Mouse (Mus musculus): ENCODE measurements around the gene Abca1. TPM values are rescaled to one million over a fixed set of nuclear protein-coding genes. Genes with fewer than 3 reads are reported as not detected.

Gene Abca1
- polyA plus RNA-seq, 1 experiment from 2014 or later: 4.6 TPM

DNA sequence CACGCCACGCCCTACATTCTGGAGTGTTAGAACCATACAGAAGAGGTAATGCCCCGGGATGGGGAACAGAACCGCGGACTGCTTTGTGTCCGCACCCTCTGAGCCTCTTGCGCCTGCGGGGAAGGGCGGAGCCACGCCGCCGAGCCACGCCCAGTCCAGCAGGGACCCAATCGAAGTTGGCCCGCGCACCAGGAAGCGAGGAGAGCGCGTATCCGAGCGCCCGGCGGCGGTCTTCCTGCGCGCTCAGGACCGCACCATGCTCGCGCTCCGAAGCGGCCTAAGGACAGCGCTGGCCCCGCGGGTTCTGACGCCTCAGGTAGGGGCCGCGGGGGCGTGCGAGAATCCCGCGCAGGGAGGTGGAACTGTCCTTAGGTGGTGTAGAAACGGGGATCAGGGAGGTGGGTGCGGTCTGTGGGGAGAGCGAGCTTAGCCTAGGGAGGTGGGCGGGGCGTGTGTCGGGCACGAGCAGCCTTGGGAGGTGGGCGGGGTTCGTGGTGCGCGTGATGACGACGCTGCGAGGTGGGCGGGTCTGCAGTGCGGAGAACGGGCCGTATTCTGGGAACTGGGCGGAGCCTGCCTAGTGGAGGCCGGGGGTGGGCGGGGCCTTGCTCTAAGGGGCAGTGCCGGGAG, 147.8 kb downstream of the Abca1 start, which contains the start of gene Nipsnap3b:
Gene Nipsnap3b (plus strand): TSS at position 149 of the 630 bp plus-strand sequence.
- DNase-seq (ENCODE audit: low spot score): peak; percentile 95

DNA sequence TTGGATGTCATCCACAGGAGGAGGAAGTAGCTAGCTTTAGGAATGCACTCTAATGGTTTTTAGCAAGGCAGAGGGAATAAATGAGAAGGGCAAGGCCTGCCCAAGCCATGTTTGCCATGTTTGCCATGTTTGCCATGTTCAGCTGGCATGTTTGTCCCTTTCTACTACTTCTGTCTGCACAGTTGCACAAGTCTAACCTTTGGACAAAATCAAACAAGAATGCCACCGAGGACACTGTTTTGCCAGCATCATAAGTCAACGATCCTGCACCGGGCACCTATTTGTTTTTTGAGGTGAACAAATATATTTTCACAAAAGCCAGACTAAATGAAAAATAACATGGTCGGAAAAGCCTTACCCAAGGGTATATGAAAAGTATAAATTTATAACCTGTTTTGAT, 149.8 kb downstream of the Abca1 start:
- no peak for DNase-seq (ENCODE audit: low spot score)

- DNase-seq (ENCODE audit: low spot score): no peak
Measured at GRCm38 (mm10) chr4:53009183-53009582, 150.5 kb downstream of the Abca1 start.

DNA sequence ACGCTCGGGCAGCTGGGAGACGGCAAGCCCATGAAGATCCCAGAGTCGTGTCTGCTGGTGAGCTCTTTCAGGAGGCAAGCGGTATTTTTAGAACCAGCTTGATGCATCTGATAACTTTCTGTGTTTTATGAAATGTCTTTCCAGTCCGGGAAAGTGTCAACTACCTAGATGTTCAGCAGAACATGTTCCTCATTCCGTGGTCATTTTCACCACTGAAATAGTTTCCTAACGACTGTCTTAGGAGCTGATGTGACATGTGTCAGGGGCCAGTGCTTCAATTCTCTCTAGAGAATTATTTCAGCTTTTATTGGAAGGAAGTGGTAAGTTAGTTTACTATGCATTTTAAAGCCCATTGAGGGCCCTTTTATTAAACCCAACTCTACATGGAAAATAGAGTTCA, 159.5 kb downstream of the Abca1 start:
- no peak for DNase-seq (ENCODE audit: low spot score)

GRCm38 (mm10) chr4:52999449-52999848, 160.2 kb downstream of the Abca1 start:
- no peak for DNase-seq (ENCODE audit: low spot score)

DNA sequence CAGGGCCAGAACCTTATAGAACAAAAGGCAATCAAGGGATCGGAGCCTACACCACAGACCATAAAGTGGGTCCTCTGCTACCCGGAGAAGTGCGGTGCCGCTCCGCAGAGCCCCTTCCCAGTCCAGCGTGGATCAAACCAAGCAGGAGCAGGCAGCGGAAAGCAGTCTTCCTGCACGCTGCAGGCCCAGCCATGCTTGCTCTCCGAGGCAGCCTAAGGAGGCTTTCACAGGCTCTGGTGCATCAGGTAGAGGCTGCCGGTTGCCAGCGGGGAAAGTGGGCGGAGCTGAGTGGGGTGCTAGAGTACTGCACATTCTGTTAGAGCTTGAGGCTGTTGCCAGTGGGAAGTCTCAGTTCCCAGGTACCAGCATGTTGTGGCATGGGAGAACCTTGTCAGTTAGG, 170.4 kb downstream of the Abca1 start, which contains the start of gene Nipsnap3a:
Gene Nipsnap3a (plus strand): TSS at position 25 of the 400 bp plus-strand sequence.
- DNase-seq (ENCODE audit: low spot score): no peak

- no peak for DNase-seq (ENCODE audit: low spot score)
Measured at GRCm38 (mm10) chr4:52986266-52986665, 173.4 kb downstream of the Abca1 start.

DNA sequence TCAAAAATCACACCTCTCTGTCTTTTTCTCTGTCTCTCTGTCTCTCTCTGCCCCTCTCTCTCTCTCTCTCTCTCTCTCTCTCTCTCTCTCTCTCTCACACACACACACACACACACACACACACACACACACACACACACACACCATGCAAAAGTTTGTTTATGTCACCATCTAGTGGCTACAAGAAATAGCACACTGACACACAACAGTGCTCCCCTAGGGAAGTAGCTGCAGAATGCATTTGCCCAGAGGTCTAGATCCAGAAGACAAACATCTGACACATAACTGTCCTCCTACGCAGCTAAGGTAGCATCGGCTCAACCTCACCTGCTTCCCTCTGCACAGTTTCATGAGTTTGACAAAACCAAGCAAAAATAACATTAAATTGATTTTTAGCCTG, 174.5 kb downstream of the Abca1 start:
- peak; percentile 7 for DNase-seq (ENCODE audit: low spot score)

Other genes starting within 250 kb of the Abca1 start
- gene Olfr272, start 240.7 kb downstream of the Abca1 start, polyA plus RNA-seq (2015; fragmentation: Nextera tagmentation; extraction: Ambion mirVana): not detected in 2 replicates
- gene Olfr270, start 195.3 kb downstream of the Abca1 start, polyA plus RNA-seq (2015; fragmentation: Nextera tagmentation; extraction: Ambion mirVana): not detected in 2 replicates
- gene Nipsnap3a, start 170.6 kb downstream of the Abca1 start, polyA plus RNA-seq (2015; fragmentation: Nextera tagmentation; extraction: Ambion mirVana): not detected in 2 replicates
- 70.1 and 71.6 TPM in 2 replicates for gene Nipsnap3b, start 148.0 kb downstream of the Abca1 start, polyA plus RNA-seq (2015; fragmentation: Nextera tagmentation; extraction: Ambion mirVana)

All from thymus, postnatal 0 days (tissue).